Mouse (Mus musculus) large intestine, adult 2 months (tissue): Measurements from ENCODE around the gene Scrt2. TPM values are rescaled to one million over a fixed set of nuclear protein-coding genes. Genes with fewer than 3 reads are reported as not detected.

Experiments
- DNase-seq: peaks from one replicate; pipeline ENCODE4 v3.0.0-alpha.2; 2012; ENCODE audit warnings: low read depth, low spot score
- WGBS: fragments of 180-500 bp; shearing (Covaris S2); methylation state at CpG from one replicate; pipeline ENCODE4 v1.1.7; 2018; 5-methylcytosine and 5-hydroxymethylcytosine counted together
- polyA plus RNA-seq: library from polyadenylated mRNA; depleted of rRNA; stranded (reverse); fragments of >200 nt; gene quantifications from 2 replicates; pipeline ENCODE4 v1.2.3, GENCODE M21; 2012

The Scrt2 gene
- polyA plus RNA-seq, 1 experiment: not detected

DNA sequence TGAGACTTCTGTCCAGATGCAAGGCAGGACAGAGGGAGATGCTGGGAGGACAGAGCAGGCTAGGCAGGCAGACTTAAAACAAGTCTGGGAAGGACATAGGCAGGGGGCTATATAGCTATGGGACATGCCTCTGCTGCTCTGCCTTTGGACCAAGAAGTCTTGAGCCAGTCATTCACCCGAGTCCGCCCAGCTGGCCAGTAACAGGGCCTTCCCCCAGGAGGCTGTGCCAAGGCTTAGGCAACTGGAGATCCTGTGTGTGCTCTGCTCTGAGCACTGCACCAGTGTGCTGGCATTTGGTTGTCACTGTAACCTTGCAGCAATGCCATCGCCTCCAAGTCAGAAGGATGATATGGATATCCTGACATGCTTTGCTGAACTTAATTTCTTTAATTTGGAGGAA, 4.0 kb upstream of the Scrt2 start:
- 76% methylated on average over 3 of the region's 3 CpGs for WGBS
- DNase-seq: no peak

DNA sequence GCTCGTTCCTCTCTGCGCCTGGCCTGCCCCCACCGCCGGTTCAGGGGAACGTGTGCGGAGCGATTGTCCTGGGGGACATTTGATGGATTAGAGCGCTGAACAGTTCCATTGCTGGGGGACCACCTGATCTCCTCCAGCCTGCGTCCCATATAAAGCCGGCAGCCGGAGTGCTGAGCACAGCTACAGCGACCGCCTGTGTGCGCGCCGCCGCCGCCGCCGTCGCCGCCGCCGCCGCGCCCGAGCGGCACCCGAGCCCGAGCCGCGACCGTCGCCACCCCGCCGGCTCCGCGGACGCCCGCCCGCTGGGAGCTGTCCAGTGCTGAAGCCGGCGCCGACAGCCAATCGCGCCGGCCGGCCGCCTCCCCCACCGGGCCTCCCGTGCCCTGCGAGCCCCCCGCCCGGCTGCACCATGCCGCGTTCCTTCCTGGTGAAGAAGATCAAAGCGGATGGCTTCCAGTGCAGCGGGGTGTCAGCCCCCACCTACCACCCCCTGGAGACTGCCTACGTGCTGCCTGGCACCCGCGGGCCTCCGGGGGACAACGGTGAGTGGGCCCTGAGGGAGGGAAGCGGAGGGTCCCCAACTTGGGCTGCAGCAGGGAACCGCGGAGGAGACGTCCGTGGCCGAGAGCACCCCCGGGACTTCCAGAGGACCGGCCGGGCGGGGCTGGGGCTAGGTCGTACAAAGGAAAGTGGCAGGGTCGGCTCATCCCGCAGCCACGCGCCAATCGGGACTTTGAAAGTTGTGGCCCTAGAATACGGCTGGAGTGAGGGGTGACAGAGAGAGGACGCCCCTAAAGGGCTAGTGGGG, 516 bp downstream of the Scrt2 start:
- WGBS: 1% methylated on average over 81 of the region's 81 CpGs
- peak; percentile 14 for DNase-seq

DNA sequence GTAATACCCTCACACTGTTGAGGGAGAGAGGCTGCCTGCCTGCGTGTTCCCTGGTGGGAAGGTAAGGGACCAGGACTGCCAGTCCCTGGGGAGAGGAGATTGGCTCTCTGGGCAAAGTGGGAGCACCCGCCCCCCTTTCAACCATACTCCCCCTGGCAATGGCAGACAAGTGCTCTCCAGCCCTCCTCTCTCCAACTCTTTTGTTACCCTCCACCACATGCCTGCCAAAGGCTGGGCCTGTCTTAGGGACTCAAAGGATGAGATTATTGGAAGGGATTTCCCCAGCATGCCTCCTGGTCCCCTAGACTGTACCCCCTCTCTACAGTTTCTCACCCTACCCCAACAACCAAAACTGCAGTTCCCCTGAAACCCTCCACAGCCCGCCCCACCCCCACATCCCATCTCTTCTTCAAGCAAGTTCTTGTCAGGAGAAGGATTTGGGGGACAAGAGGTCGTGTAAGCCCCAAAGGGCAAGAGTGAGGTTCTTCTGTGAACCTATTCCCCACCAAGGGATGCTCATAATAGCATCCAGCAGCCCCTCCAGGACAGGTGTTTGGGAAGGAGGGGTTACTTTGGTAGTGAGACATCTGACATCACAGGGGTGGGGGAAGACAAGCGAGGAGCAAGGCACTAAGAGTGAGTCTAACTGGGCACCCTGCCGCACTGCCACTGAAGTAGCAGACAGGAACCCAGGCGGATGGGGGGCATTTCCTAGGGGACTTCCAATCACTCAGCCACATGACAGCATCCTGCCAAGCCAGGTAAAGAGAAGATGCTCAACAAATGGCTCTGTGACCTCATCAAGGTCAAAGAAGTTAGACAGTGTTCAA, 1.3 kb downstream of the Scrt2 start:
- DNase-seq: no peak
- 22% methylated on average over 7 of the region's 7 CpGs for WGBS

DNA sequence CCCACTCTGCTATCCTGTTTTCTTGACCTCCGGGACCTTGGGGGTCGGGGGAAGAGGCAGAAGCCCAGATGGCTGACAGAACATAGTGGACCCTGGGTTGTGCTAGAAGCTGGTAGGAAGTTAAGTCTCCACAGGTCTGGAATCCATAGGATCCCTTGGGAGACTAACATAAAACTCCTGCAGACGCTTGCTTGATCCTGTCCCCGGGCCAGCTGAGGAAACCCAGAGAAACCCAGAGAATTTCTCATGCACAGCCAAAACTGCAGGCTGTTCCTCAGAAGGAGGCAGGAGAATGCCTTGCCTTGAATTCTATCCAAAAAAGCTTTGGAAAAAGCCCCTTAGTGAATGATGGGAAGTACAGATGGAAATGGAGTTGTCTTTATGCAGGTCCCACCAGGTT, 2.1 kb downstream of the Scrt2 start:
- DNase-seq: no peak
- WGBS: 69% methylated on average over 4 of the region's 4 CpGs

DNA sequence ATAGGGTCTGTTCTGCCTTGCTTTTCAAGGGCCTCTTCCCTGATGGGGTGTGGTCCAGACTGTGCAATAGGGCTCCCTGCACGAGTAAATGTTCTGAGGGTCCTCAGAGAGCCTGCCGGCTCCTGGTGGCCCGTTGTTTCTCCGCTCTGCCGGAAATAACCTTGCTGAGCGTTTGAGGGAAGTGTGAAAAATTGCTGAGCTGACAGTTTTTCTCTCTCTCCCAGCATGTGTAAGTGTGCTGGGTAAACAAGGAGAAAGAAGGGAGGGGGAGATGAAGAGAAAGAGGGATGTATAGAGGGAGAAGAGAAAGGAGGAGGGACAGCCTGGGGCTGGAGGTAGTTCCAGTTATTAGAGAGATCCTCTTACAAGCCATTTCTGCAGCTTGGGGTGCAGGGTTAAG, 3.0 kb downstream of the Scrt2 start:
- 56% methylated on average over 6 of the region's 6 CpGs for whole genome bisulfite sequencing
- no peak for DNase-seq

DNA sequence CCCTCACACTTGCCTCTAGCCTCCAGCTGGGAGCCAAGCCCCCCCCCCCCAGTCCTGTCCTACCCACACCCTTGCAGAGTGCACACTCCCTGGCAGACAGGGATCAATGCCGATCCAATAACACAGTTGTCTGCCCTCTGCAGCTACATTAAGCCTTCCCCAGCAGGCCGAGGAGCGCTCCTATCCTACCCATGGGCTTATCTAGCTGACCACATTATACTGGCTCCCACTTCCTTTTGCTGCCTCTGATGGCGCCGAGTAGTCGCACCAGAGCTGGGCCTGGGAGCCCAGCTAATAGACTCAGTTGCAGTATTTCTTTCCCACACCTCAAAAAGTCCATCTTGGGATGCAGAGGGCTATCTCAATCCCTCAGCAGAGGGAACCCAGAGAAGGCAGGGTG, 4.1 kb downstream of the Scrt2 start:
- DNase-seq: no peak
- WGBS: 78% methylated on average over 6 of the region's 6 CpGs

DNA sequence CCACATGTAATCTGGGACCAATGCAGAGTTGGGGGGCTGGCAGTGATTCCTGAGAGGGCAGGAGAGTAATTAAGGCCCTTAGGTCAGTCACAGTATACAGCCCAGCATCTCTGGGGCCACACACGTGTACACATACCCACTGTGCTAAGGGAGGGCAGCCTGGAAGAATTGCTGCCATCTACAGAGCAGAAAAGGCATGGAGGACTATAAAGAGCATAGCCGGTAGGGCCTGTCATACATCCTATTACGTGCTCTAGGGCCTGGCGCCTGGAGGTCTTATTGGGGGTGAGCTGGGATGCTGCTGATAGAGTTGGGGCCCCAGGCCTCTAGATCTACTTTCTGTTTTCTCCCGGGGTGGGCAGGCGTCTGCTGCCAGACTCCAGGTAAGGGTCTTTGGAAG, 5.1 kb downstream of the Scrt2 start:
- DNase-seq: no peak
- 65% methylated on average over 6 of the region's 6 CpGs for WGBS

DNA sequence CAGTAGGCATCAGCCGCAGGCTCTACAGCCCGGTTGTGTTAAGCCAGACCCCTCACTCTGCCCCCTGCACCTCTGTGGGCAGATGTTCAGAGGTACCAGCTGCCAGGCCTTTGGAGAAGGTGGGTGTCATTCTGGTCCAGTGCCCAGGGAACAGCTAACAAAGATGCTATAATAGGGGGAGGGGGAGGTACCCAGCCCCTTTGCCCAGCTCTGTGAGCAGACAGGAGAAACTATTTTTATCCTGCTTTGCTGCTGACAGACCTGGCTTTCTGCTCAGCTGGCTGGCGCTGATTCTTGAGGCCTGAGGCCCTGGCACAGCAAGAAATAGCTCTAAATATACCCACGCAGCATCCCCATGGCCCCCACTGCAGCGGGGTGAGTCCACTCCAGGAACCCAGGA, 5.8 kb downstream of the Scrt2 start:
- no peak for DNase-seq
- 83% methylated on average over 5 of the region's 5 CpGs for WGBS

DNA sequence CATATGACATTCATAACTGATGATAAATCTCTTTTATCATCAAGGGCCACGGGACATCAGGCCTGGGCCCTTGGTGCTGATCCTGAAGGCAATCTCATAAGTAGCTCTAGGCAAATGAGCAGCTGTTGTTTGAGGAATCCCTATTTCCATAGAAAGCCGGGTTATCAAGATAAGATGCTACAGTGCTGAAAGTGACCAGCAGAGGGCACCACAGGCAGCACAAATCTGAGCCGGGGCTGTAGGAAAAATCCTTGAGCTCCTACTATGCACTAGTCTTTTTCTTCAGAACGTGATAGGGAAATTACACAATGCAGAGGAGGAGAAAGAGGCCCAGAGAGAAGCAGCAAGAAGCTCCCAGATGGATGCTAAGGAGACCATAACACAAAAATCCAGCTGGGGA, 7.7 kb downstream of the Scrt2 start:
- 4% methylated on average over 4 of the region's 4 CpGs for WGBS

DNA sequence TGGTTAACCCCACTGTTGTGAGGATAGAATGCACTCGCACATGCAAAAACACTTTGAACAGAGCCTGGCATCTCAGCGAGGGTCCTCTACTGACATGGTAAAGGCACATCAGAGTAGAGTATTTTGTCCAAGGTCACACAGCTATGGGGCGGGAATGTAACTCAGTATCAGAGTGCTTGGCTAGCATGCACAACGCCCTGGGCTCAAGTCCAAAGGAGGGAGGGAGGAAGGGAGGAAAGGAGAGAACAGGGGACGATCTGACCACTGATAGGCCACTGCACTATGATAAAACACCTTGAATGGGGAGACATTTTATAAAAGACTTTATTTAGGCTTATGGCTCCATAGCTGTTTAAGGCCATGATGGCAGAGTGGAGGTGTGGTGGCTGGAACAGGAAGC, 8.3 kb downstream of the Scrt2 start:
- WGBS: 69% methylated on average over 5 of the region's 5 CpGs
- DNase-seq: no peak

More for the DNA sequence above, 7.7 kb downstream of the Scrt2 start:
- DNase-seq: peak; percentile 21

DNA sequence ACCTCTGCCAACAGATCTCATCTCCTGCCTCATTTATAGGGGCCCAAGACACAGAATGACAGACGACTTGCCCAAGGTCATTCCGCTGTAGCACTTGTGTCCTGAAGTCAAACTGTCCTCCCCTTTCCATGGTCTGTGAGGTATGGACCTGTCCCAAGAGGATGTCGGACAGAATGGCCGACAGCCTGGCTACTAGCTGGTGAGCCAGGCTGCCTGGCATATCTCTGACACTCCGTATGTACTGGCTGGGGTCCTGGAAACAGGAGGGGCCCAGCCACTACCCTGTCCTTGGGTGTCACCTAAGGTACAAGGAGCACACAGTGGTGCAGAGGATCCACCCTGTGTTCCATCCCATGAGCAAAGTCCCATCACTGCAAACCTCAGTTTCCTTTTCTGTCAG, 9.2 kb downstream of the Scrt2 start:
- WGBS: 79% methylated on average over 5 of the region's 5 CpGs

DNA sequence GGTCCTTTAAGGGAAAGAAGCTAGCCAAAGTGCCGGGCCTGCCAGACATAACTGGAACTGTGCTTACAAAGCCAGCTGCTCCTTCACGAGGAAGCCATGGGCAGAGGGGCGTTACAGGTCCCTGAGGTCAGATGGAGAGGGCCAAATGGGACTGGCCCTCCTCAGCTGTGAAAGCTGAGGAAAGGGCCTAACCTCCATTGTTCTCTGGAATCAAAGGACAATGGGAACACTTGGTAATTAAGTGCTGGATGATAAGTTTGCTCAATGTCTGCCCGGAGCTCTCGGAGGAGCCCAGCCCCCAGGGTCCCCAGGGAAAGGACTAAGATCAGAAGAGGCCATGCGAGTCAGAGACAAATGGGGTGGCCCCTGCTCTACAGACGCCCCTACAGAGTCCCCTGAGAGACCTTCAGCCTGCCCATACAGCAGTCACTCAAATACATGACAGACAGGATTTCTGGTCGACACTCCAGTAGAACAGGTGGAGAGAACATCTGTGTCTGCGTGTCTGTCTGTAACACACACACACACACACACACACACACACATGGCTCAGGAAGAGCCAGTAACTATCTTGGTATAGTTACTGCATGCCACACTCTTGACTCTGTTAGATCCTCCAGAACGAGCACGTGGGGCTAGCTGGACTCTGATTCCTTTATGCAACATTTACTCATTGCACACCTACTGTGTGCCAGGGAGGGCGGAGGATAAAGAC, 10.2 kb downstream of the Scrt2 start:
- no peak for DNase-seq
- 23% methylated on average over 12 of the region's 12 CpGs for WGBS

More for the DNA sequence above, 9.2 kb downstream of the Scrt2 start:
- no peak for DNase-seq

DNA sequence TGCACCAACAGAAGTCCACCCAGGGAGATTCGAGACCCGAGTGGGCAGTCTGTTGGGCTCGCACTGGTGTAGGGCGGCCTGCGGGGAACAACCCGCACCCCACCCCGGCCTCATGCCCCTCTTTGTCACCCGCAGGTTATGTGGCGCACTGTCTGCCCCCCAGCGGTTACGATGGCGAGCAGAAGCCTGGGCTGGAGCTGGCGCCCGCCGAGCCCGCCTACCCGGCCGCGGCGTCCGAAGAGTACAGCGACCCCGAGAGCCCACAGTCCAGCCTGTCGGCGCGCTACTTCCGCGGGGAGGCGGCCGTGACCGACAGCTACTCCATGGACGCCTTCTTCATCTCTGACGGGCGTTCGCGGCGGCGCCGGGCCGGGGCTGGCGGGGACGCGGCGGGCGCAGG, 11.6 kb downstream of the Scrt2 start:
- no peak for DNase-seq
- 5% methylated on average over 45 of the region's 45 CpGs for WGBS

DNA sequence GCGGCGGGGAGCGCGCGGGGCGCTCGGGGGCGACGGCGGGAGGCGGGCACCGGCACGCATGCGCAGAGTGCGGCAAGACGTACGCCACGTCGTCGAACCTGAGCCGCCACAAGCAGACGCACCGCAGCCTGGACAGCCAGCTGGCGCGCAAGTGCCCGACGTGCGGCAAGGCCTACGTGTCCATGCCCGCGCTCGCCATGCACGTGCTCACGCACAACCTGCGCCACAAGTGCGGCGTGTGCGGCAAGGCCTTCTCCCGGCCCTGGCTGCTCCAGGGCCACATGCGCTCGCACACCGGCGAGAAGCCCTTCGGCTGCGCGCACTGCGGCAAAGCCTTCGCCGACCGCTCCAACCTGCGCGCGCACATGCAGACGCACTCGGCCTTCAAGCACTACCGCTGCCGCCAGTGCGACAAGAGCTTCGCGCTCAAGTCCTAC, 12.0 kb downstream of the Scrt2 start:
- no peak for DNase-seq
- 2% methylated on average over 60 of the region's 60 CpGs for WGBS

DNA sequence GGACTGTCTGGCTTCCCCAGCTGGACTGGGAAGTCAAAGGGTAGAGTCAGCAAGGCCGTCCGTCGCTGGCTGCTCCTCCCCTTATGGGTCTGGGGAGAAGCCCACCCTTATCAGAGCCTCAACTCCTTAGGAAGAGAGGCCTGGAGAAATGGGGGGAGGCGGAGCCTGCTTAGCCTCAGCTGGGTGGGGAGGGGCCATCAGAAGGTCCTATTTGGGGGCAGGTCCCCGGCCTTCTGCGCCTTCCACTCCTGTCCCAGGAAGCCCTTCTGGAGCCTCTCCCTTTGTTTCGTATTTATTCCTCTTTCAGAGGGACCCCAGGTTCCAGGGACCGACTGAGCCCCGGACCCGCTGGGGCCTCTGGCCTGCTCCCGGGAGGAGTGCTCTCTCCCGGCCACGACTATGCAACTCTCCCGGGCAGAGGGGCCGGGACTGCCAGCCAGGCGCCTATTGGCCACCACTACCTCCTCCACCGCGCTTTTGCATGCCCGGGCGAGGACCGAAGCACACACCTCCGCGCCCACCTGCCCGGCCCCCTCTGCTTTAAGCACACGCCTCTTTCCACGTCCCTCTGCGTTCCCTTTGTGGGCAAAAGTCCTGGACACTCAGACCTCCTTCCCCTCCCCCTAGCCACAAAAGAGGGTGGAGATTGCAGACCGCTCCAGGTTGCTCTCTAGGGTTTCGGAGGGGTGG, 13.7 kb downstream of the Scrt2 start:
- WGBS: 15% methylated on average over 29 of the region's 29 CpGs
- DNase-seq: no peak

DNA sequence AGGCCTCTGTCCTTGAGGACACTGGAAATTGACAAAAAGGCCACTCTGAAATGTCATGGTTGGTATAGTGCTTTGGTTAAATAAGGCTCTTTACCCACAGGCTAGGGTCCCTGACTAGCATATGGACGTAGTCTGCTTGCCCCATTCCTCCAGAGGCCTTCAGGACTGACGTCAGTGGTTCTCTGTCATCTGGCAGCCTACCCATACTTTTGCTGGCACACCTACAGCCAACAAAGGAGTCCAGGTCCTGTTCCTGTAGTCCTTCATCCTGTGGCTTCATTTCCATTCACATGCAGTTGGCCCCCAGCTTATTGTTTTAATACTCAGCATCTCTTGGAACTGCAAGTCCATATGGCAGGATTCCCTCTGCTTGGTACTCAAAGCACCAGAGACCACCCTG, 15.6 kb downstream of the Scrt2 start:
- DNase-seq: no peak
- WGBS: 70% methylated on average over 2 of the region's 2 CpGs

DNA sequence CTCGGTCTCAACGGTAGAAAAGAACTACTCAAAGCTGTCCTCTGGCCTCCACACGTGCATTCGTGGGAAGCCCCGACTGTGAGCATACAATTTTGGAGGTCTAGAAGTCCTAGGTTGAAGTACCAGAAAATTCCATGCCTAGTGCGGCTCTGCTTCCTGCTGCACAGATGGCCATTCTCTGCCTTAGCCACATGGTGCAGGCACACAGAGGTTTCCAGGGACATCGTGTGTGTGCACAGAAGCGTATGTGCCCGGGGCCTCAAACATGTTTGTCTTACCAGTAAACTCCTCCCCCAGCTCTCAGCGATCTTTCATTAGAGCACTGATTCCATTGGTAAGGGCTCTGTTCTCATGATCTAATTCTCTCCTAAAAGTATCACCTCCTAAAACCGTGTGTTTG, 16.6 kb downstream of the Scrt2 start:
- WGBS: 58% methylated on average over 11 of the region's 11 CpGs
- no peak for DNase-seq

DNA sequence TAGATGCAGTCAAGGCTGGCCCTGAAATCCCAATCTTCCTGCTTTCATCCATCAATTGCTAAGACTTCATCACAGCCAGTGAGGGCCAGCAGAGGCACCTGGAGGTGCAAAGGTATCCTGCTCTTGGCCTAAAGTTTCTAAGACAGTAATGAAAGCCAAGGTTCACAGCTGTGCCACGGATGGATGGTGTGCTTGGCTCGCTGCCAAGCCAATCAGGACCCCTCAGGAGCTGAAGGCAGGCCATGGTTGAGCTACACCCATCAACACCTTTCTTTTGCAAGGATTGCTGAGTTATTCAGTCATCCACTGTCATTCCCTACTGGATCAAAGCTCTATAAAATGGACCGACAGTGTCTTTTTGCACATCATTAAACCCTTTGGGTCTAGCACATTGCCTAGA, 18.2 kb downstream of the Scrt2 start:
- no peak for DNase-seq
- 40% methylated on average over 3 of the region's 3 CpGs for WGBS

DNA sequence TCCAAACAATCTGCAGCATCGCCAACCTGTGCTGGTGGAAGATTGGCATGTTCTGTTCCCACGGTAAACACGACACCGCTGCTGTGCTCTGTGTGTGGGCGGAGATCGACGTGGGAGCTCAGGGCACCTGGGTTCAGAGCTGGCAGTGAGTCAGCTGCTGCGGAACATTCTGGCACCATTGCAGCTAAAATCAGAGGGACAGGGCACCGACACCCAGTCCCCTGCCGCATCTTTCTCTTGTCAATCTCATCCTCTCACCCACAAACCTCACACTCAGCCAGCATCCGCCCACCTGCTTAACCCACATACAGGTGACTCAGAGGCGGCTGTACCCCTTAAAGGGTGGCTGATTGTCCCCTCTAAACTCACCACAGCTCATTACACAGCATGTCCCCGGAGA, 20.4 kb downstream of the Scrt2 start:
- DNase-seq: no peak
- WGBS: 48% methylated on average over 13 of the region's 13 CpGs

DNA sequence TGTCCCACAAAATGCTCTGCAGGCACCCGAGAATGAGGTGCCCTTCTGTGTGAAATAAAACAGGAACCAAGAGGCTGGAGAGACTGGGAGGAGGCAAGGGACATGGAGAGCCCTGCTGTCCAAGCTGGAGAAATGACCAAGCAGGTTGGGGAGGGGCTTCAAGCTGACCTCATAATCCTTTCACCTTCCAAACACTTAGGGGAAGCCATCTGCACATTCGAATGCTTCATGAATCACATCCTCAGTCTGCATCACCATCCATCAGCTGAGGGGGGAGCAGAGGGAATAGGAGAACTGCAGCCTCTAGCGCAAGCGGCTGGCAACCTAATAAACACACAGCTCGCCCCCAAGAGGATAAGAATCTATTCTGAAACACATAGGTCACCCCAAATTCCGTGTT, 21.0 kb downstream of the Scrt2 start:
- no peak for DNase-seq
- 67% methylated on average over 6 of the region's 6 CpGs for WGBS
